Mouse (Mus musculus) heart, postnatal 10 days (tissue): ENCODE data around the gene Agap1. TPM values are rescaled to one million over a fixed set of nuclear protein-coding genes. Genes with fewer than 3 reads are reported as not detected.

Experiments used
- DNase-seq, 2 experiments: peaks; one replicate each; pipeline ENCODE4 v3.0.0; 2021
- intact Hi-C: fragments of 180-260 bp; cut with DNase I; formaldehyde crosslinking; loops from one replicate; pipeline ENCODE4 v1.15.1; 2025
- total RNA-seq, 2 experiments: library from RNA; stranded (reverse); gene quantifications; 2 replicates each; pipeline ENCODE4 v1.2.3; 2021

The Agap1 gene
- 10 to 100 TPM; 54.4 to 57.6 TPM for total RNA-seq

DNA sequence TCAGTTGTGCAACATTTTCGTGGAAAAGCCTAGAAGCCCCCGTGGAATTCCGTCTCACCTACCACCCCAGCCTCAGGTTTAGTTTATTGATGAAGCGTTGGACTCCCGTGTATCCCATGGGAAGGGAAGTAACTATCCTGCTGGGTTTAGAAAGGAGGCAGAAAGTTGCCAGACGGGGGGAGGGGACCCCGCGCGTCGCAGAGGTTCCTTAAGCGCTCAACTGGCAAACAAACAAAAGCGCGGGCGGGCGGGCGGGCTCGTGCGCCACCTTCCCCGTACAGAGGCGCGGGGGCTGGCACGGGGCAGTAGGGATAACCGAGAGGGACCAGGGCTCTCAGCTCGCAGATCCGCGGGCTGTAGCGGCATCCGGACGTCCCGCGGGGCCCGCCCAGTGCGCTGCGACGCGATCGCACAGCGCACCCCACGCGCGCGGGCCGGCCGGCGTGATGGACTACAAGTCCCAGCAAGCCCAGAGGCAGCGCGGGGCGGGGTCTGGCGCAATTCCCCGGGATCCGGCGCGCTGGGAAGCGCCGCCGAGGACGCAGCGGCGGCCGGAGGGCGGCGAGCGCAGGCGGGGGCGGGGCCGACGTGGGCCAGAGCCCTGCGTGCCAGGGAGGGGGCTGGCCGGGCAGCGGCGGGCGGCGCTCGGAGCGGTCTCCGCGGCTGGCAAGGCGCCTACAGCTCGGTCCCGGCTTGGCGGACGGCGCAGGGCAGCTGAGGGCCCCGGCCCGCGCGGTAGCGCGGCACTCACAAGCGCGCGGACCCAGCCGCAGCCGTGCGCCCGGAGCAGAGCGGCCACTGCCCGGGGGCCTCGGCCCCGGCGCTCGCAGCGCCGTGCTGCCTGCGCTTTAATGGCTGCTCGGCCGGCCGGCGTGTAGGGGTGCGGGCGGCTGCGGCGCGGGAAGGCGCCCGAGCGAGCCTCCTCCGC is at the start of gene Agap1:
TSS of gene Agap1 (plus strand) at position 611 of the 928 bp plus-strand sequence.
- intact Hi-C loops: loop anchor here (2.0 kb wide), 1 partner anchor 126 kb away; no protein-coding TSS in a partner anchor

DNA sequence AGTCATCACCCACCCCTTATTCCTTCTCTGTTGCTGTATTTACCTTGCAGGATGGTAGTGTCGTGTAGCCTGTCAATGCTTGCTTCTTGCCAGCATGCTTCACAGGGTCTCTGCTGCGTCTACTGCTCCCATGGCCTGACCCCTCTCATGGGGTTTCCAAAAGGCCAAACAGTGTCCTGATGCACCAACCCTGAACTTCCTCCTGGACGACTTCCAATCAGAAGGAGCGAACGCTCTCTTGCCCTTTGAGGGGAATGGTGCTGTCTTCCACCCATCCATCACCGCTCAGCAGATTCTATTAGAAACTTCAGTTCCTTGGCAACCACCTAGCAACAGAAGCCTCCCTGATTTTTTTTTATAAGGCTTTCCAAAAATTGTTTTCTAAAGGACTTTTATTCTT is 48.6 kb upstream of the Agap1 start:
- no peak for DNase-seq
- intact Hi-C loops: no loop called here

More for the DNA sequence above, at the start of gene Agap1:
- DNase-seq: peak; percentile 95 to 96

DNA sequence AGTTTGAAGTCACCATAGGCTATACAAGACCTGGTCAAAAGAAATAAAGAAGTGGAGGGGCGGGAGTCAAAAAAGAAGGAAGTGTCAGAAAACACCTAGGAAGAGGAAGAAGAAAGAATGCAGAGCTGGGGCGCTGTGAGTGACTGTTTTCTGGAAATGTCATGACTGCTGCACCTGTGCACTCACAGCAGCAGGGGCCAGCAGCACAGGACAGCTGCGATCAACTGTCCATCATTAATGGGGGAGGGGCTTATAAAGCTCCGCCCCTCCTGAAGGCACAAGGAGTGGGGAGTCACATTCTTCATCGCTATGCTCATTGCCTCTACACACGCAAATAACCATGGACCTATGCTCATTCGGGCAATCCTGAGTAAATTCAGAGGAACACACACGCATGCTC is 46.6 kb upstream of the Agap1 start:
- intact Hi-C loops: no loop called here
- DNase-seq: no peak

DNA sequence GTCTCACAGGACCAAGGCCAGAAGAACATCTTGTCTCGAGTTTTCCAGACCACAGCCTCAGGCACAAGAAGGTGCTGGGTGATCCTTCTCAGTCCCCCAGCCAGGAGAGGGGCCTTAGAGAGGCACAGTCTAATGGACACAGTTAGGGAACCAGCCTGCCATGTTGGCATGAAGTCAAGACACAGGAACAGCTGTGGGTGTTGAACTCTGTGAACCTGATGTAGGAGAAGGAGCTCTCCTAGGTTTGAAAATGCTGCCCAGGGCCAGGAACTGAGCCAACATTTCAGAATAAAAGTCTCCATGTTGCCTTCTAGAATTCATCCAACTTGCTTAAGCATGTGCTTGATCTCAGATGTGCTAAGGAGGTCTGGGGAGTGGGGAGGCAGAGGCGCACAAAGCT is 41.5 kb upstream of the Agap1 start:
- intact Hi-C loops: no loop called here
- DNase-seq: peak in 1 of 2 experiments; percentile 9

DNA sequence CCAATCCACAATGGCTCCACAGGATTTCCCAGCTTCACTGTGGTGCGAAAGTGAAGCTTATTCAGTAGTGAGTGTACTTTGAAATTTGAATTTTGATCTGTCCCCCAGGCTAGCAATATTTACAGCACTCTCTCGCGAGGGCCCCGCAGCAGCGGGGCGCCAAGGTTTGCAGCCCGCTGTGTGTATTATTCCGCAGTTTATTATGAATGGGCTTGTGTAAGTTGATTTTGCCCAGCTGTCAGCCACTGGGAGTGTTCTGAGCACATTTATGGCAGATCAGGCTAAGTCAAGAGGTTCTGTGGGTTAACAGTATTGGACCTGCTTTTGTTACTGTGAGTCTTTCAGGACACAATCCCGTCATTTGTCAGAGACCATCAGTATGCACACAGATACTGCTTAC is 40.0 kb upstream of the Agap1 start:
- intact Hi-C loops: no loop called here
- DNase-seq: no peak

DNA sequence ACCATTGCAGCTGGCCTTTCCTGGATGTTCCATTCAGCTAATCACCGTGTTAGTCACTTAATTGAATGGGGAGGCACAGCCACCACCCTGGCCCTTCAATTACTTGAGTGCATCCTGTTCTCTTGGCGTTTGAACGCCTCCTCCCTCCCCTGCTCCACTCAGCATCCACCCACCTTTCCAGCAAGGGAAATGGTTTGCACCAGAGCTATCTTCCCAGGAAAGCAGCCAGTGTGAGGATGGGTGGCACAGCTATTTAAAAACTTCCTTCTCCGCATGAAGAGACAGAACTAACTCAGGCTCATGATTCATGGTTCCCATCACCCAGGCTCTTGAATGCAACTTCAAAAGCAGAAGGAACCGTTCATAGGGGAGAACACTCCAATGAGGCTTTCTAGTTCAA is 37.7 kb upstream of the Agap1 start:
- intact Hi-C loops: no loop called here
- no peak for DNase-seq

DNA sequence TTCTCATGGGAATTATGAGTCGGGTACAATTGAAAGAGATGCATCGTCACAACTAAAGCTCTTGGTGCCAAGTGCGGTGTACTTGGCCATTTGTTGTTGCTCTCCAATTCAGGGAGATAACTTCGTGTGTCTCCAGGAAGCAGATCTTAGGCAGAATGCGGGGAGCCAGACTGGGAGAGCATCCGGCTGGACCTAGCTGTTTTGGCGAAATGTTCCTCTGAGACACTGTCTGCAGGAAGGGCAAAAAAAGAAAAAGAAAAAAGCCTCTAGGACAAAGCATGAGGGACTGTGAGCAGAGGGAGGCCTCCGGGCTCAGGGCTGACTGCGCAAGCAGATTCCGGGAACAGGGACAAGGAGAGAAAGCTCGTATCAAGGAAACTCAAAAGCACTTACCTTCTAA is 34.0 kb upstream of the Agap1 start:
- intact Hi-C loops: no loop called here

DNA sequence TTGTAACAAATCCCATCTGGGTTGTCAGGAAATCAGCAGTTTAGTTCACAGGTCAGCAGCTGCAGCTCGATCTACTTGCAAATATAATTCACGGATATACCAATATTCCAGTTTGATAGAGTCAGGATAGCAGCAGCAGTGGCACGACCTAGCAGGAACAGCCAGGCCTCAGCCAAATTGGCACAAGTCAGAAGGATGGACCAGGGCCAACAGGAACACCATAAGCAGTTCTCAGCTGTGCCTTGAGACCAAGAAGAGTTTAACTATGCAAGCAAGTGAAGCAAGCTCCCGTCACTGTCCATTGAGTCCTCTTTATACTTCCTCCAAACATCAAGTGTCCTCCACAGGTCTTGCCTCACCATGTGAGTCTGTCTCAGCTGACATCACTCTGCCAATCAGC is 33.2 kb upstream of the Agap1 start:
- peak in 1 of 2 experiments; percentile 35 for DNase-seq
- intact Hi-C loops: no loop called here

More for the DNA sequence above, 34.0 kb upstream of the Agap1 start:
- no peak for DNase-seq

DNA sequence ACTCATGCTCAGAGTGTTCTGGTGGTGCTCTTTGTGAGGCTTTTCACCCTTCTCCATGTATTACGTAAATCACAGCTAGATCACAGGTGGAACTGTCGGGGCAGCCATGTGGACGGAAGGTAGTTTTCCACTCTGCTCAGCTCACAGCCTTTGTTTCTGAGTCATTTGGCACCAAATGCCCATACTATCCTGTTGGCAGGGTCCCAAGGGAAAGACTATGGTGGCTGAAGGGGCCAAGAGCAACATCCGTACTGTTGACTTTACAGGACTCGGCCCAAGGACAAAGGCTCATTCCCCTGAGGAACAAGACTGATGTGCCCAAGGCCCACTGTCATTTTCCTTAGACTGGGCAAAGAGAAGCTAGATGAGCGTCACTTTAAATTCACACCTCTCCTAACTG is 30.0 kb upstream of the Agap1 start:
- intact Hi-C loops: no loop called here
- peak; percentile 30 to 35 for DNase-seq

DNA sequence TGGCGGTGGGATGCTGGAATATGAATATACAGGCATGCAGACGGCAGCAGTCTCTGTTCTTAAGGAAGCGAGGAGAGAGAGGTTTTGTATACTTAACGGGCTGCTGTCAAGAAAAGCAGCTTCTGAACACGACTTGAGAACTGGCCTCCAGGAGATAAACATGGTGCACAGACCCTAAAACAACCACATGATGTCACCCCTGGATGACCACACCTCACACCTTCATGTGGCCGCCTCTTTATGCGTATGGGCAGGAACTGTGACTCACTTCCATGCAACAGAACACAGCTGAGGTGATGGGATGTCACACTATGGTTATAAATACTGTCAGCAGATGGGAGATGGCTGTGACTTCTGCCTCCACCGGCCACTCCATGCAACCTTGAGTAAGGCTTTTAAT is 28.5 kb upstream of the Agap1 start:
- intact Hi-C loops: no loop called here
- DNase-seq: no peak

DNA sequence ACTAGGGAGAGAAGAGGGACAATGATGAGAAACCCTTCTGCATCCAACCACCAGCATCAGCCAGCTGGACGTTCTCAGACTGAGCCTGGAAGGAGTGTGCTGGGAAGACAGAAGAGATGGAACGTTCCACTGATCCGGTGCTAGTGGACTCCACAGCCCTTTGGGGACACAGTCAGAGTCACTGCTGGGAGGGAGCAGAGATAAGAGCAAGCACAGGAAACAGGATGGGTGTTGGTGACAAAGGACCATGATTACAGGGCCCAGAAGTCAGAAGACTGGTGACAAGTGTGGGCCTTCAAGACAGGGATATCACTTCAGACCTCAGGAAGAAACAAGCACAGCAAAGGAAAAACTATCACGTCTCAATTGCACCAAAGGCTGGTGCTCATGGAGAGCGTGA is 25.9 kb upstream of the Agap1 start:
- intact Hi-C loops: no loop called here
- DNase-seq: no peak

DNA sequence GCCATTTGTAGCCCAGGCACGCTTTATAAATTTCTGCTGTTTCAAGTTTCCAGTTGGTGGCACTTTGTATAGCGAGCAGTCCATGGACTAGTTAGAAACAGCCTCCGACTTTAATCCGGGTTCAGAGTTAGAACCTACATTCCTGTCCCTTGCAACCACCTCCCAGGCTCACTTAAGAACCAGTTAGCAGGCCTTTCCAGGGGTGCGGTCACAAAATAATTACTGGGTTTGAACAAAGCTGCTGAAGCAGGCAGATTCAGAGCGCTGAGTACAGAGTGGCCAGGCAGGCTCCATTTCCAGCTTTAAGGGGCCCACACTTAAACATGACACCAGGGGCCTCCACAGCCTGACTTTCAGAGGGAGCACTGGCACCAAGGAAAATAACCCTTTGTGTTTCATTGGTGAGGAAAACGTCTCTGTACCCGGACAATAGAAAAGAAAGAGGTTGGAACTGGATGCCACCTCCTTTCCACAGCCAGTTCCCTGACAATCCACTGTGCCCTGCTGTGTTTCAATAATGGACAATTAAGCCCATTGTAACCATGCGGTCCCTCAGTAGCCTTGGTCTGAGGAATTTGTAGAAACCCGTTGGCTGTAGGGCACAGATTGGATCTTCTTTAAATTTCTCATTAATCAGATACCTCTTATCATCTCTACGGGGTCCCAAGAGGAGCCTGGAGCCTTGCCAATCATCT is 24.5 kb upstream of the Agap1 start:
- intact Hi-C loops: no loop called here
- DNase-seq: no peak

DNA sequence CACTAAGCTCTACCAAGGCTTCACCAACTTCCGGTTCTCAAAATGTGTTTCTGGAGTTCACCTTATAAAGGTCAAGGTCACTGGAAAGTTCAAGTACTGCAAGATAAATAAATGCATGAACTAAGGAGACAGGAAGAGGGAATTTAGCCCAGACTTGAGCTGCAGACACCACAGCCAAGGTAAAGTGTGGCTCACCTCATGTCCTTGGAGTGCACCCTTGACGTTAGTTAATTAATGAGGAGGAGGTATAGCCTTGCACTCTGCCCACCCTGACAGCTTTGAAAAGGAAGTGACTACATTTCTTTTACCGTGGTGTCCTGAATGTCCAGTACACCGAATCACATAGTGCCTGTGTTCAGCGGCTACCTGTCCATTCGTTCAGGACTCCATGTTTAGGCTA is 15.3 kb upstream of the Agap1 start:
- intact Hi-C loops: no loop called here

DNA sequence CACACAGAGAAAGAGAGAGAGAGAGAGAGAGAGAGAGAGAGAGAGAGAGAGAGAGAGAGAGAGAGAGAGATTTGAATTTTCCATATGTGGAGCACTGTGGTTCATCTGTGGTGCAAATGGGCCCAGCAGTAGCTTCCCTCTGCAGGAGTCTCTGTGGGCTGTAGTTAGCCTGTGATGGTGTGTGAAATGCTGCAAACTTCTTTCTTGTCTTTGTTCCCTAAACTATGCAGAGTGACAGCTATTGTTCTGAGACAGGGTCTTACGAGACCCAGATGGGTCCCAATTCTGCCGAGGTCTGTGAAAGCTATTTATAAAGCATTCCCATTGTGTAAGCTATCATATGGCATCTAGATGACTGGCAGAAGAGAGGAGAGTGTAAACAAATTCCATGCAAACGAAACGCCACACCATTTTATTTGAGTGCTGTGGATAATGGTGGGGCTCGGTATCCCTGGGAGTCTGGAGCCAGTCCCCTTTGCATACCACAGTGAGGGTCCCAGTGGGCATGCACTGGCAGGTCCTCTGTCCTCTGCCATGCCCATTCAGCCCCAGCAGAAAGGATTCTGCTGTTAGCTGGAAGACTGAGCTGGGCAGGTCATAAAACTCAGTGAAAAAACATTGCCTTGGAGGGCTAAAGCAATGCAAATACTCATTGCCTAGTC is 13.2 kb upstream of the Agap1 start:
- no peak for DNase-seq
- intact Hi-C loops: no loop called here

More for the DNA sequence above, 15.3 kb upstream of the Agap1 start:
- DNase-seq: no peak

DNA sequence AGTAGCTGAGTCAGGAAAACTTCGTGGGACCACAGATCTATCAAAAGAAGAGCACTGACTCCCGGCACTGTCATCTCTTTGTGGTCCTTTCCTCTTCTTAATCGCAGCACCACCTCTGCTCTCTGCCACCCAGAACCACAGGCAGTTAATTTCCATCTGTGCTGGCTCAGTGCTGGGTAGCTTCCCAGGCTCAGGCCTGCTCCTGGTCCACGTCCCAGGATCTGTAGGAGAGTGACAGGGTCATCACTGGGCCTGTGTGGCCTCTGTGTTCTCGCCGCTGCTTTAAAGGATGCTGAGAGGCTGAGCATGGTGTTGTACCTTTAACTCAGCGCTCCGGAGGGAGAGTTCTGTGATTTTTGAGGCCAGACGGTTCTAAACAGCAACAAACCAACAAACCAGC is 11.1 kb upstream of the Agap1 start:
- DNase-seq: no peak
- intact Hi-C loops: no loop called here

DNA sequence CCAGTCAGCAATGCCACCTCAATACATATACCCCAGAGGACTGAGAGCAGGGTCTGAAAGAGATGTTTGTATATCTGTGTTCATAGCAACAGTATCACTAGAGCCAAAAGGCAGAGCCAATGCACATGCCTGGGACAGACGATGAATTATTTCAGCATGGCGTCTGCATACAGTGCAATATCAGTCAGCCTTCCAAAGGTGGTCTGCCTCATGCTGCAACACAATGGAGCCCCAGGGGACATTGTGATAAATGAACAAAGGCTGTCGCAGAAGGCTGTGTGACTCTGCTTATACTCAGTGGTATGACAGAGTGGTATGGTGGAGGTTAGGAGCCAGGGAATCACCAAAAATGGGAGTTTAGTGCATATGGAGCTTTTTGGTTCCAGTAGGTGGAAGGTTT is 10.6 kb upstream of the Agap1 start:
- no peak for DNase-seq

DNA sequence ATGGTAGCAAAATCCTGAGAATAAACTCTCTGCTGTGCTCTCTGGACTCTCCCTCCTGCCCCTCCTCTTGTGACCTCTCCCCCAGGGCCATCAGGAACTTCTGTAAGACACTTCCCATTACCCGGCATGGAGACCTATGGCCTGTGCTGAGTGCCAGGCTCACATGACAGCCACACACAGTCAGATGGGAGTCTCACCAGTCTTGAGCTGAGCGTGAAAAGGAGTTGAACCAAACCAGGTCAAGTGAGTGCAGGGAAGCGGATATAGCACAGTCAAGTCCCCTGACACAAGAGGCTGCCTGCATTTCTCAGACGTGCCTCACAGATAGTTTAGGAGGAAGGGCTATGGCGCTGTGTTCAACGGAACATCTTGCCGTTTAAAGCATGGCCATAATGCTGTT is 4.5 kb upstream of the Agap1 start:
- no peak for DNase-seq
- intact Hi-C loops: no loop called here

More for the DNA sequence above, 10.6 kb upstream of the Agap1 start:
- intact Hi-C loops: no loop called here

DNA sequence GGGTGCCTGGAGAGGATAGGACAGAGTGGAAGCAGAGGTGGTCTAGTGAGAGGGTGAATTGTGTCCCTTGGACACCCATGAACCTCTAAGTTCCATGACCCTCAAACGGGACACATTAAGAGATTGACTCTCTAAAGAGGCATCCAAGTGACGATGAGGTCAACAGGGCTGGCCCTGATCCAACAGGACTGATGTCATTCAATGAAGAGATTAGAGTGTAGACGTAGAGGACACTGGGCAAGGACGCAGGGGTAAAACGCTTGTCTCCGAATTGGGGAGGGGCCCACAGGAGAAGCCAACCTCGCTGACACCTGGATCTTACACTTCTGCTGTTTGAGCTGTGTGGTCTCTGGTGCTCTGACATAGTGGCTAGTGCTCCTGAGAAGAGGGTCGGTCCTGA is 2.5 kb upstream of the Agap1 start:
- DNase-seq: peak in 1 of 2 experiments; percentile 36
- intact Hi-C loops: no loop called here

DNA sequence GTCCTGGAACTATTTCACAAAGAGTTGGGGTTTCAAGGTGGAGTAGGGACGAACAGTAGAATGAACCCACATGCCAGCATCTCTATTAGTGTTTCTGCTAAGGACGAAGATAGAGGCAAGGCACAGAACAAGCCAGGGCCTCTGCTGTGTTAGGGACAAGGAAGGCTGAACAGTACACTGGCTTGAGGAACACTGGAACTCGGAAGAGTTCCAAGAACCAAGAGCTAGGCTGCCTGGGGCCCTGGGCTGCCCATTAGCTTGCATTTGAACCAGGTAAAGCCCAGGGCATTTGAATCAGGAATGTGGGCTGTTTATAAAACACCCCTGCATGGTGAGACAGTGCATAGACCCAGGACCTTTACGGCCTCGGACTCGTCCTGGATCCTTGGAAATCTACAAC is 940 bp upstream of the Agap1 start:
- intact Hi-C loops: loop anchor here (2.0 kb wide), 1 partner anchor 127 kb away; no protein-coding TSS in a partner anchor
- peak in 1 of 2 experiments; percentile 21 for DNase-seq

DNA sequence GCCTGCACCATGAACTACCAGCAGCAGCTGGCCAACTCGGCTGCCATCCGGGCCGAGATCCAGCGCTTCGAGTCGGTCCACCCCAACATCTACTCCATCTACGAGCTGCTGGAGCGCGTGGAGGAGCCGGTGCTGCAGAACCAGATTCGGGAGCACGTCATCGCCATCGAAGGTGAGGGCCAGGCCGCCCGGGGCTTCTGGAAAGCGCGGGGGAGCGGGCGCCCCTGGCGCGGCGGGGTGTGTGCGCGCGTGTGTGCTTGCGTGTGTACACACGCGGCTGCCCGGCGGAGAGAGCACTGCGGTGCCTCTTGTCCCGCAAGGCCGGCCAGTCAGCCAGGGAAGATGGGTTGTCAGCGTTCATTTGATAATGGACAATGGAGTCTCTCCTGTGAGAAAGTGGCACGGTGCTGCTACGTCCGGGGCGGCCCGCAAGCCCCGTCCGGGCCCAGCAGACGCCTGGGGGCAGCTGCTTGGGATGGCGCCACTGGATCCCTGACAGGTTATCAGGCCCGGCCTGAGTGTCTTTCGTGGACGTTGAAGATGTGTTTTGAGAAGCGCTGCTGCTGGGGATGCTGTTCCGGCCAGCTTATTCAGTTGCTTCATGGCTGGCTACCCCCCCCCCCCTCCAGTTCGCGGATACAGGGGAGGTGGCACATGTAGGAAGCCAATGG is 950 bp downstream of the Agap1 start:
- intact Hi-C loops: loop anchor here (2.0 kb wide), 2 partner anchors 67 to 125 kb away; no protein-coding TSS in a partner anchor
- peak; percentile 57 to 59 for DNase-seq

DNA sequence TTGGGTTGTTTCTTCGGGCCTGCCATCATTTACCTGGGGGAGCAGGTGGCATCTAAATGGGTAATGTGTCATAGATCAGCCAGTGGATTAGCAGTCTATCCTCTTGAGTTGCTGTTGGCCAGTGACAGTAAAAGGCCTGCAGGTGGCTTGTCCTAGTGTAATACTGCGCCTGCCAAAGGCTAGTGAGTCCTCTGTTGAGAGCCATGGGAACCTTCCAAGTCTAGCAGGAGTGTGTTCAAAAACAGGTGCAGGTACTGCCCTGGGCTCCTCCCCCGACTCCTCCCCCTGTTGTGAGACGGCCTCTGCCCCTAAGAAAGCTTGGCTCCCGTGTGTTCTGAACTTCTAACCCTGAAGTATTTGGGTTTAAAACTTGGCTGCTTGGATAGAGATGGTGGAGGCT is 1.9 kb downstream of the Agap1 start:
- DNase-seq: no peak
- intact Hi-C loops: loop anchor here (2.0 kb wide), 1 partner anchor 66 kb away; no protein-coding TSS in a partner anchor
